Mouse (Mus musculus) effector memory CD4-positive, alpha-beta T cell, adult 5 months (primary cell): Measurements from ENCODE around the gene Slc30a3. TPM values are rescaled to one million over a fixed set of nuclear protein-coding genes. Genes with fewer than 3 reads are reported as not detected.

ENCODE experiments used
- polyA plus RNA-seq: library from polyadenylated mRNA; unstranded; fragments of 100-300 nt; shearing (Covaris generic); gene quantifications from one replicate; pipeline ENCODE4 v1.2.1, GENCODE M21; 2017

Gene Slc30a3
- polyA plus RNA-seq = 1.3 TPM

GRCm38 (mm10) chr5:31108000-31108490, at the start of gene Slc30a3:
Slc30a3 (minus strand) TSS chr5:31108237.

GRCm38 (mm10) chr5:31154152-31154553, 46.1 kb upstream of the Slc30a3 start, which contains the start of gene Mpv17:
Mpv17 (minus strand) TSS chr5:31154251.

GRCm38 (mm10) chr5:31138241-31138967, 30.4 kb upstream of the Slc30a3 start, which contains the start of gene Ucn:
Ucn (minus strand) TSS chr5:31138829.

GRCm38 (mm10) chr5:31116354-31116753, 8.3 kb upstream of the Slc30a3 start, which contains the start of gene Trim54:
Trim54 (plus strand) TSS chr5:31116712.

GRCm38 (mm10) chr5:31105814-31106335, 2.2 kb downstream of the Slc30a3 start, which contains the start of gene Dnajc5g:
Dnajc5g (plus strand) TSS chr5:31106285.

GRCm38 (mm10) chr5:31054261-31055215, 53.5 kb downstream of the Slc30a3 start, which contains the start of gene Cad:
Cad (plus strand) TSS chr5:31054780.

GRCm38 (mm10) chr5:31048763-31049641, 59.0 kb downstream of the Slc30a3 start, which contains the start of gene Slc5a6:
Slc5a6 (minus strand) TSS chr5:31048924.

GRCm38 (mm10) chr5:31047848-31048762, 59.9 kb downstream of the Slc30a3 start, which contains the start of gene Atraid:
Atraid (plus strand) TSS chr5:31048312.

Other genes starting within 250 kb of the Slc30a3 start
- gene Tmem214, start 240.2 kb downstream of the Slc30a3 start, polyA plus RNA-seq = 41.2 TPM
- gene Agbl5, start 219.5 kb downstream of the Slc30a3 start, polyA plus RNA-seq = 9.7 TPM
- gene Ost4, start 200.4 kb downstream of the Slc30a3 start, polyA plus RNA-seq = 261 TPM
- gene Emilin1, start 194.8 kb downstream of the Slc30a3 start, polyA plus RNA-seq = 0.12 TPM
- gene Khk, start 186.8 kb downstream of the Slc30a3 start, polyA plus RNA-seq = 12.1 TPM
- gene Cgref1, start 162.6 kb downstream of the Slc30a3 start, polyA plus RNA-seq = 0.26 TPM
- 215 TPM for gene Preb, start 147.9 kb downstream of the Slc30a3 start, polyA plus RNA-seq
- gene Tcf23, start 139.6 kb downstream of the Slc30a3 start, polyA plus RNA-seq = not detected
- 62.9 TPM for gene Atraid, start 59.9 kb downstream of the Slc30a3 start, polyA plus RNA-seq
- gene Slc5a6, start 59.3 kb downstream of the Slc30a3 start, polyA plus RNA-seq = 5.3 TPM
- gene Cad, start 53.5 kb downstream of the Slc30a3 start, polyA plus RNA-seq = 16.7 TPM
- gene Dnajc5g, start 2.0 kb downstream of the Slc30a3 start, polyA plus RNA-seq = not detected
- not detected for gene Trim54, start 8.5 kb upstream of the Slc30a3 start, polyA plus RNA-seq
- not detected for gene Ucn, start 30.6 kb upstream of the Slc30a3 start, polyA plus RNA-seq
- 16.9 TPM for gene Mpv17, start 46.0 kb upstream of the Slc30a3 start, polyA plus RNA-seq
- not detected for gene Gm29609, start 71.7 kb upstream of the Slc30a3 start, polyA plus RNA-seq
- gene Gtf3c2, start 71.9 kb upstream of the Slc30a3 start, polyA plus RNA-seq = 96.4 TPM
- 83.0 TPM for gene Snx17, start 85.0 kb upstream of the Slc30a3 start, polyA plus RNA-seq
- 46.4 TPM for gene Eif2b4, start 85.2 kb upstream of the Slc30a3 start, polyA plus RNA-seq
- gene Zfp513, start 94.1 kb upstream of the Slc30a3 start, polyA plus RNA-seq = 24.6 TPM
- 166 TPM for gene Ppm1g, start 112.5 kb upstream of the Slc30a3 start, polyA plus RNA-seq
- gene Nrbp1, start 132.6 kb upstream of the Slc30a3 start, polyA plus RNA-seq = 283 TPM
- gene Gm9970, start 133.0 kb upstream of the Slc30a3 start, polyA plus RNA-seq = not detected
- gene Krtcap3, start 143.5 kb upstream of the Slc30a3 start, polyA plus RNA-seq = 42.2 TPM
- 8.5 TPM for gene Ift172, start 182.9 kb upstream of the Slc30a3 start, polyA plus RNA-seq
- gene Fndc4, start 187.8 kb upstream of the Slc30a3 start, polyA plus RNA-seq = 4.6 TPM
- not detected for gene Gckr, start 189.2 kb upstream of the Slc30a3 start, polyA plus RNA-seq